Mouse (Mus musculus) embryonic facial prominence, embryonic 14.5 days (tissue): Measurements from ENCODE around the gene Cramp1l. TPM values are rescaled to one million over a fixed set of nuclear protein-coding genes. Genes with fewer than 3 reads are reported as not detected.

Source experiments
- ATAC-seq: fragments of 200-750 bp; cut with Nextera tagmentation; 2 replicates; pipeline ENCODE4 v1.8.0; 2017; ENCODE audit warnings: low read depth, moderate number of reproducible peaks, moderate TSS enrichment
- DNase-seq: peaks from one replicate; pipeline ENCODE4 v3.0.0-alpha.2; 2015; ENCODE audit warnings: low spot score
- H3K27ac ChIP-seq: fragments of 300-500 bp; sonication (generic); replicated peaks from 2 replicates; pipeline ENCODE4 v1.5.1; 2014; ENCODE audit warnings: low read depth, mild to moderate bottlenecking, low read length, moderate library complexity
- H3K27me3 ChIP-seq: fragments of 300-500 bp; sonication (generic); replicated peaks from 2 replicates; pipeline ENCODE4 v1.6.1; 2014; ENCODE audit warnings: low read length; ENCODE audit not compliant: control insufficient read depth, insufficient read depth
- H3K36me3 ChIP-seq: fragments of 300-500 bp; sonication (generic); 2 replicates; pipeline ENCODE4 v1.6.1; 2014; ENCODE audit warnings: low read length, mixed read lengths; ENCODE audit not compliant: control insufficient read depth, insufficient read depth
- H3K4me1 ChIP-seq: fragments of 300-500 bp; sonication (generic); 2 replicates; pipeline ENCODE4 v1.6.1; 2014; ENCODE audit warnings: antibody characterized with exemption, low read length; ENCODE audit not compliant: control insufficient read depth, insufficient read depth
- H3K4me2 ChIP-seq: fragments of 300-500 bp; sonication (generic); 2 replicates; pipeline ENCODE4 v1.6.1; 2014; ENCODE audit warnings: low read depth, mild to moderate bottlenecking, low read length, moderate library complexity, mixed read lengths
- H3K4me3 ChIP-seq: fragments of 300-500 bp; sonication (generic); 2 replicates; pipeline ENCODE4 v1.5.1; 2014; ENCODE audit warnings: low read depth, mild to moderate bottlenecking, low read length
- H3K9ac ChIP-seq: fragments of 300-500 bp; sonication (generic); 2 replicates; pipeline ENCODE4 v1.6.1; 2014; ENCODE audit warnings: low read depth, mild to moderate bottlenecking, low read length, moderate library complexity, mixed read lengths
- H3K9me3 ChIP-seq: fragments of 300-500 bp; sonication (generic); 2 replicates; pipeline ENCODE4 v1.6.1; 2016; ENCODE audit warnings: low read length; ENCODE audit not compliant: control insufficient read depth
- WGBS: fragments of 180-500 bp; shearing (Covaris S2); extraction: QIAGEN DNeasy Blood & Tissue Kit; methylation state at CpG from one replicate; pipeline ENCODE4 v1.1.7; 2014; 5-methylcytosine and 5-hydroxymethylcytosine counted together
- polyA plus RNA-seq: library from polyadenylated mRNA; unstranded; fragments of >200 nt; fragmentation: Nextera tagmentation; extraction: Ambion mirVana; gene quantifications from 2 replicates; pipeline ENCODE4 v1.2.1, GENCODE M21; 2014

Cramp1l gene
- polyA plus RNA-seq, 1 experiment from 2014 or later, result 7.7 TPM

DNA sequence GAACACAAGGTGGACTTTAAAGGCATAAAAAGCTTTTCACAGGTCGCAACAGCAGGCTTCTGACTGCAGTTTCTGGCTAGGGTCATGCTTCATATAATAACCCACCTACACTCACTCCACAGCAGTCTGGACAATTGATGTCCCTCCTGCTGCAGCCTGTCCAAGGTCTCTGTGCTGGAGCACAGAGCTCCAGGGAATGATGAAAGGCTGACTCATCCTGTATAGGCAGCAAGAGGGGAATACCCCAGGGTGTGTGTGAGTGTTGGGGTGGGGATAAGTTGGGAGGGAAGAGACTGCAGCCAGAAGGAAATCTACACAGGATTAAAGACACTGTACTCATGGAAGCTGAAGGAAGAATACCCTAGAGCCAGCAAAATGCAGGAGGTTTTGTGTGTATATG lies 86.1 kb downstream of the Cramp1l start:
- H3K4me2 ChIP-seq, result no peak overlapping the region
- no peaks in the 10 kb centered on the region for H3K27me3 ChIP-seq
- ATAC-seq (no peak), DNase-seq (no peak)
- H3K9ac ChIP-seq, result no peak overlapping the region
- no peaks in the 10 kb centered on the region for H3K4me1 ChIP-seq
- WGBS, result 100% methylated on average over 1 of the region's 1 CpGs
- H3K36me3 ChIP-seq, result peaks cover 54% of the 10 kb centered on the region
- no peak overlapping the region for H3K27ac ChIP-seq
- no peak overlapping the region for H3K4me3 ChIP-seq
- H3K9me3 ChIP-seq, result no peaks in the 10 kb centered on the region

- H3K27ac ChIP-seq, result no peak overlapping the region
- ATAC-seq, result no peak
- no peaks in the 10 kb centered on the region for H3K4me1 ChIP-seq
- no peak for DNase-seq
- H3K9ac ChIP-seq, result no peak overlapping the region
- no peak overlapping the region for H3K4me2 ChIP-seq
- H3K27me3 ChIP-seq, result no peaks in the 10 kb centered on the region
- H3K9me3 ChIP-seq, result no peaks in the 10 kb centered on the region
- H3K36me3 ChIP-seq, result peaks cover 94% of the 10 kb centered on the region
- H3K4me3 ChIP-seq, result no peak overlapping the region
- WGBS, result 100% methylated on average over 1 of the region's 1 CpGs
These were observed 92.3 kb downstream of the Cramp1l start for GRCm38 (mm10) chr17:24923246-24923645.

GRCm38 (mm10) chr17:24913984-24914383 lies 101.6 kb downstream of the Cramp1l start:
- no peak overlapping the region for H3K4me2 ChIP-seq
- H3K4me1 ChIP-seq, result no peaks in the 10 kb centered on the region
- no peak overlapping the region for H3K27ac ChIP-seq
- no peak overlapping the region for H3K4me3 ChIP-seq
- H3K36me3 ChIP-seq, result peaks cover 96% of the 10 kb centered on the region
- ATAC-seq, result no peak
- no peak for DNase-seq
- no peaks in the 10 kb centered on the region for H3K9me3 ChIP-seq
- no peaks in the 10 kb centered on the region for H3K27me3 ChIP-seq
- no peak overlapping the region for H3K9ac ChIP-seq

Other genes starting within 250 kb of the Cramp1l start
- gene Meiob, start 211.5 kb downstream of the Cramp1l start, polyA plus RNA-seq, result not detected in 2 replicates
- 40.6 and 43.3 TPM in 2 replicates for gene Hagh, start 175.6 kb downstream of the Cramp1l start, polyA plus RNA-seq
- gene Fahd1, start 165.4 kb downstream of the Cramp1l start, polyA plus RNA-seq, result 16.2 and 20.0 TPM in 2 replicates
- gene Igfals, start 149.8 kb downstream of the Cramp1l start, polyA plus RNA-seq, result 0.22 and 0.51 TPM in 2 replicates
- gene Nubp2, start 129.4 kb downstream of the Cramp1l start, polyA plus RNA-seq, result 47.5 and 48.0 TPM in 2 replicates
- 40.8 and 41.7 TPM in 2 replicates for gene Spsb3, start 129.1 kb downstream of the Cramp1l start, polyA plus RNA-seq
- gene Eme2, start 120.7 kb downstream of the Cramp1l start, polyA plus RNA-seq, result 23.0 and 24.9 TPM in 2 replicates
- 78.5 and 78.7 TPM in 2 replicates for gene Mrps34, start 120.7 kb downstream of the Cramp1l start, polyA plus RNA-seq
- 37.5 and 46.1 TPM in 2 replicates for gene Nme3, start 119.3 kb downstream of the Cramp1l start, polyA plus RNA-seq
- gene Mapk8ip3, start 78.8 kb downstream of the Cramp1l start, polyA plus RNA-seq, result 34.6 and 37.4 TPM in 2 replicates
- 83.6 and 95.6 TPM in 2 replicates for gene Jpt2, start 55.1 kb downstream of the Cramp1l start, polyA plus RNA-seq
- 13.9 and 17.5 TPM in 2 replicates for gene Ift140, start 297 bp upstream of the Cramp1l start, polyA plus RNA-seq
- 22.6 and 23.2 TPM in 2 replicates for gene Tmem204, start 67.8 kb upstream of the Cramp1l start, polyA plus RNA-seq
- 24.8 and 37.2 TPM in 2 replicates for gene Telo2, start 100.2 kb upstream of the Cramp1l start, polyA plus RNA-seq
- 1.8 and 2.9 TPM in 2 replicates for gene Ptx4, start 105.0 kb upstream of the Cramp1l start, polyA plus RNA-seq
- 21.4 and 22.6 TPM in 2 replicates for gene Clcn7, start 117.6 kb upstream of the Cramp1l start, polyA plus RNA-seq
- not detected in 2 replicates for gene Ccdc154, start 146.7 kb upstream of the Cramp1l start, polyA plus RNA-seq
- 0.25 TPM in 1 of 2 replicates, not detected in the other for gene Gm38655, start 159.7 kb upstream of the Cramp1l start, polyA plus RNA-seq
- 28.1 and 29.2 TPM in 2 replicates for gene BC003965, start 168.8 kb upstream of the Cramp1l start, polyA plus RNA-seq
- 5.6 and 5.8 TPM in 2 replicates for gene Unkl, start 172.6 kb upstream of the Cramp1l start, polyA plus RNA-seq
- gene Gnptg, start 224.3 kb upstream of the Cramp1l start, polyA plus RNA-seq, result 32.4 and 34.9 TPM in 2 replicates
- 39.1 and 48.7 TPM in 2 replicates for gene Tsr3, start 224.4 kb upstream of the Cramp1l start, polyA plus RNA-seq
- gene Baiap3, start 240.6 kb upstream of the Cramp1l start, polyA plus RNA-seq, result 0.42 and 1.1 TPM in 2 replicates